Mouse (Mus musculus) limb, embryonic 10.5 days (tissue): ENCODE measurements at regions not wholly inside any gene's neighbourhood (a gene's known extent, or its start where the extent isn't known, plus 50 kb on each side); places are given as distances from the start of the nearest gene placed in this dataset.
A peak's percentile ranks its signal among the peaks of the same experiment; 100 is the strongest.

Source experiments
- DNase-seq: peaks from one replicate; pipeline ENCODE4 v3.0.0-alpha.2; 2017; ENCODE audit warnings: low spot score
- H3K27ac ChIP-seq: fragments of 300-500 bp; sonication (generic); 2 replicates; pipeline ENCODE4 v1.5.1; 2016; ENCODE audit warnings: mild to moderate bottlenecking
- H3K27me3 ChIP-seq: fragments of 300-500 bp; sonication (generic); 2 replicates; pipeline ENCODE4 v1.6.1; 2016; ENCODE audit warnings: low read depth, mild to moderate bottlenecking; ENCODE audit not compliant: poor library complexity, severe bottlenecking
- H3K36me3 ChIP-seq: fragments of 300-500 bp; sonication (generic); 2 replicates; pipeline ENCODE4 v1.6.1; 2016; ENCODE audit warnings: mild to moderate bottlenecking, moderate library complexity
- H3K4me1 ChIP-seq: fragments of 300-500 bp; sonication (generic); 2 replicates; pipeline ENCODE4 v1.6.1; 2016
- H3K4me3 ChIP-seq: fragments of 300-500 bp; sonication (generic); 2 replicates; pipeline ENCODE4 v1.5.1; 2016; ENCODE audit warnings: mild to moderate bottlenecking, moderate library complexity
- H3K9me3 ChIP-seq: fragments of 300-500 bp; sonication (generic); replicated peaks from 2 replicates; pipeline ENCODE4 v1.6.1; 2016; ENCODE audit warnings: mild to moderate bottlenecking
- WGBS: fragments of 180-500 bp; shearing (Covaris S2); methylation state at CpG from one replicate; pipeline ENCODE4 v1.1.7; 2016; 5-methylcytosine and 5-hydroxymethylcytosine counted together

- Histone ChIP-seq H3K4me3 (no peak overlapping the region), H3K27ac (no peak overlapping the region), H3K27me3 (peaks cover 31% of the 10 kb centered on the region), H3K9me3 (no peaks in the 10 kb centered on the region), H3K36me3 (no peaks in the 10 kb centered on the region), H3K4me1 (no peaks in the 10 kb centered on the region)
- 45% methylated on average over 11 of the region's 11 CpGs for WGBS
- no peak for DNase-seq
These were observed 266.4 kb downstream of the Irx2 start for GRCm38 (mm10) chr13:72894982-72895381.

- Histone ChIP-seq H3K27ac (no peak overlapping the region), H3K4me1 (no peaks in the 10 kb centered on the region), H3K4me3 (no peak overlapping the region), H3K9me3 (no peaks in the 10 kb centered on the region), H3K27me3 (peaks cover 9% of the 10 kb centered on the region), H3K36me3 (no peaks in the 10 kb centered on the region)
- 39% methylated on average over 2 of the region's 2 CpGs for WGBS
- peak; percentile 77 for DNase-seq
These were observed 274.0 kb downstream of the Irx2 start for GRCm38 (mm10) chr13:72902576-72902975.

- no peak for DNase-seq
- no peak overlapping the region for H3K4me3 ChIP-seq
- no peaks in the 10 kb centered on the region for H3K9me3 ChIP-seq
- WGBS = 90% methylated on average over 4 of the region's 4 CpGs
- H3K27ac ChIP-seq = no peak overlapping the region
- H3K36me3 ChIP-seq = no peaks in the 10 kb centered on the region
- H3K27me3 ChIP-seq = no peaks in the 10 kb centered on the region
- H3K4me1 ChIP-seq = no peaks in the 10 kb centered on the region
These were observed 290.3 kb downstream of the Irx2 start for GRCm38 (mm10) chr13:72918895-72919294.

GRCm38 (mm10) chr13:72920368-72920767, 291.7 kb downstream of the Irx2 start:
- Histone ChIP-seq H3K9me3 (no peaks in the 10 kb centered on the region), H3K27ac (no peak overlapping the region), H3K4me3 (no peak overlapping the region), H3K36me3 (no peaks in the 10 kb centered on the region), H3K4me1 (no peaks in the 10 kb centered on the region), H3K27me3 (no peaks in the 10 kb centered on the region)
- 40% methylated on average over 1 of the region's 1 CpGs for WGBS
- DNase-seq = no peak

GRCm38 (mm10) chr13:72924560-72925135, 296.0 kb downstream of the Irx2 start:
- DNase-seq = no peak
- Histone ChIP-seq H3K27me3 (no peaks in the 10 kb centered on the region), H3K27ac (no peak overlapping the region), H3K4me3 (no peak overlapping the region), H3K9me3 (no peaks in the 10 kb centered on the region), H3K4me1 (no peaks in the 10 kb centered on the region), H3K36me3 (no peaks in the 10 kb centered on the region)
- 31% methylated on average over 6 of the region's 6 CpGs for WGBS

- Histone ChIP-seq H3K4me1 (peaks cover 9% of the 10 kb centered on the region), H3K4me3 (no peak overlapping the region), H3K27me3 (no peaks in the 10 kb centered on the region; the same call in 1 of the 2 replicates), H3K9me3 (no peaks in the 10 kb centered on the region), H3K36me3 (no peaks in the 10 kb centered on the region), H3K27ac (no peak overlapping the region)
- 85% methylated on average over 4 of the region's 4 CpGs for WGBS
- no peak for DNase-seq
These were observed 308.6 kb downstream of the Irx2 start for GRCm38 (mm10) chr13:72937246-72937645.

- H3K4me1 ChIP-seq = peaks cover 9% of the 10 kb centered on the region
- H3K36me3 ChIP-seq = no peaks in the 10 kb centered on the region
- WGBS = 59% methylated on average over 13 of the region's 13 CpGs
- no peaks in the 10 kb centered on the region for H3K9me3 ChIP-seq
- no peak for DNase-seq
- no peaks in the 10 kb centered on the region; the same call in 1 of the 2 replicates for H3K27me3 ChIP-seq
- no peak overlapping the region for H3K4me3 ChIP-seq
- H3K27ac ChIP-seq = no peak overlapping the region
These were observed 309.7 kb downstream of the Irx2 start for GRCm38 (mm10) chr13:72938156-72938874.

- WGBS = 70% methylated on average over 7 of the region's 7 CpGs
- Histone ChIP-seq H3K4me3 (no peak overlapping the region), H3K4me1 (no peaks in the 10 kb centered on the region), H3K9me3 (no peaks in the 10 kb centered on the region), H3K27me3 (no peaks in the 10 kb centered on the region), H3K36me3 (no peaks in the 10 kb centered on the region), H3K27ac (no peak overlapping the region)
- no peak for DNase-seq
These were observed 312.7 kb upstream of the Irx4 start for GRCm38 (mm10) chr13:72947374-72948165.

- Histone ChIP-seq H3K27ac (no peak overlapping the region; the same call in 1 of the 2 replicates), H3K9me3 (no peaks in the 10 kb centered on the region), H3K36me3 (no peaks in the 10 kb centered on the region), H3K27me3 (peaks cover 26% of the 10 kb centered on the region), H3K4me3 (no peak overlapping the region), H3K4me1 (peaks cover 8% of the 10 kb centered on the region)
- no peak for DNase-seq
- 23% methylated on average over 15 of the region's 15 CpGs for WGBS
These were observed 301.4 kb upstream of the Irx4 start for GRCm38 (mm10) chr13:72958616-72959518.

GRCm38 (mm10) chr13:72961291-72961690, 299.0 kb upstream of the Irx4 start:
- peaks cover 8% of the 10 kb centered on the region for H3K4me1 ChIP-seq
- H3K4me3 ChIP-seq = no peak overlapping the region
- no peak overlapping the region for H3K27ac ChIP-seq
- WGBS = 94% methylated on average over 3 of the region's 3 CpGs
- H3K27me3 ChIP-seq = peaks cover 26% of the 10 kb centered on the region
- H3K9me3 ChIP-seq = no peaks in the 10 kb centered on the region
- no peak for DNase-seq
- H3K36me3 ChIP-seq = no peaks in the 10 kb centered on the region

- DNase-seq = no peak
- Histone ChIP-seq H3K36me3 (no peaks in the 10 kb centered on the region), H3K27ac (no peak overlapping the region), H3K27me3 (peaks cover 6% of the 10 kb centered on the region; the same call in 1 of the 2 replicates), H3K4me3 (no peak overlapping the region), H3K9me3 (no peaks in the 10 kb centered on the region), H3K4me1 (no peaks in the 10 kb centered on the region)
- 93% methylated on average over 4 of the region's 4 CpGs for WGBS
These were observed 288.1 kb upstream of the Irx4 start for GRCm38 (mm10) chr13:72972165-72972564.

GRCm38 (mm10) chr13:72972894-72973293, 287.4 kb upstream of the Irx4 start:
- WGBS = 52% methylated on average over 1 of the region's 1 CpGs
- Histone ChIP-seq H3K9me3 (no peaks in the 10 kb centered on the region), H3K4me3 (no peak overlapping the region), H3K4me1 (no peaks in the 10 kb centered on the region), H3K36me3 (no peaks in the 10 kb centered on the region), H3K27me3 (peaks cover 6% of the 10 kb centered on the region; the same call in 1 of the 2 replicates), H3K27ac (no peak overlapping the region)
- no peak for DNase-seq
